Mouse (Mus musculus) hindbrain, embryonic 14.5 days (tissue): ENCODE measurements around the gene Prrt1. TPM values are rescaled to one million over a fixed set of nuclear protein-coding genes. Genes with fewer than 3 reads are reported as not detected.

Experiments used
- ATAC-seq: fragments of 200-750 bp; cut with Nextera tagmentation; 2 replicates; pipeline ENCODE4 v1.8.0; 2017; ENCODE audit warnings: moderate number of reproducible peaks, mild to moderate bottlenecking, moderate TSS enrichment, moderate library complexity; ENCODE audit not compliant: low FRiP score
- DNase-seq: peaks from one replicate; pipeline ENCODE4 v3.0.0-alpha.2; 2015; ENCODE audit warnings: low spot score
- H3K27ac ChIP-seq: fragments of 300-500 bp; sonication (generic); 2 replicates; pipeline ENCODE4 v1.5.1; 2014; ENCODE audit warnings: mild to moderate bottlenecking, moderate library complexity
- H3K27me3 ChIP-seq: fragments of 300-500 bp; sonication (generic); 2 replicates; pipeline ENCODE4 v1.6.1; 2014; ENCODE audit warnings: mild to moderate bottlenecking, low read length, mixed read lengths; ENCODE audit not compliant: control insufficient read depth, insufficient read depth
- H3K36me3 ChIP-seq: fragments of 300-500 bp; sonication (generic); replicated peaks from 2 replicates; pipeline ENCODE4 v1.6.1; 2014; ENCODE audit not compliant: control insufficient read depth, insufficient read depth
- H3K4me1 ChIP-seq: fragments of 300-500 bp; sonication (generic); replicated peaks from 2 replicates; pipeline ENCODE4 v1.6.1; 2014; ENCODE audit warnings: antibody characterized with exemption, low read length, mixed read lengths; ENCODE audit not compliant: control insufficient read depth, insufficient read depth
- H3K4me2 ChIP-seq: fragments of 300-500 bp; sonication (generic); replicated peaks from 2 replicates; pipeline ENCODE4 v1.6.1; 2014; ENCODE audit warnings: mild to moderate bottlenecking, moderate library complexity
- H3K4me3 ChIP-seq: fragments of 300-500 bp; sonication (generic); replicated peaks from 2 replicates; pipeline ENCODE4 v1.5.1; 2014; ENCODE audit warnings: mild to moderate bottlenecking, low read length
- H3K9ac ChIP-seq: fragments of 300-500 bp; sonication (generic); 2 replicates; pipeline ENCODE4 v1.6.1; 2014
- H3K9me3 ChIP-seq: fragments of 300-500 bp; sonication (generic); 2 replicates; pipeline ENCODE4 v1.6.1; 2016; ENCODE audit warnings: low read length; ENCODE audit not compliant: control insufficient read depth
- WGBS: fragments of 180-500 bp; shearing (Covaris S2); extraction: QIAGEN DNeasy Blood & Tissue Kit; methylation state at CpG from one replicate; pipeline ENCODE4 v1.1.7; 2014; 5-methylcytosine and 5-hydroxymethylcytosine counted together
- polyA plus RNA-seq: library from polyadenylated mRNA; unstranded; fragments of >200 nt; fragmentation: Nextera tagmentation; extraction: Ambion mirVana; gene quantifications from 2 replicates; pipeline ENCODE4 v1.2.1, GENCODE M21; 2014

The Prrt1 gene
- polyA plus RNA-seq, 1 experiment from 2014 or later: 7.3 TPM

DNA sequence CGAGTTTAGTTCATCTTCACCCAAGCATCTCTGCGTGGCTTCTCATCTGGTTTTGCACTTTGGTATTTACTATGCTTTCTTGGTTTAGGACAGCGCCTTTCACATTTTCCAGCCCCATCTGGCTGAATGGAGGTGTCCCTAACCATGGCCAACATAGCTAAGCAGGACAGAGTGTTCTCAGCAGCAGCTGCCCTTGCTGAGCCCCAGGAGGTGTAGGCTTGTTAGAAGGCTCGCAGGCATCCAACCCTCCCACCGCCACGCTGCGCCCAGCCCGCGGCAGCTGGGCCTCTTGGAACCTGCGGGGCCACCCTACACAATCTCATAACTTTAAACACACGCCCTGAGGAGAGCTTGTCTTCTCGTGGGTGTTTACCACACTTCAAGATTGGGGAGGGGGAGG, 47.3 kb downstream of the Prrt1 start:
- ATAC-seq (no peak), DNase-seq (no peak)
- Histone ChIP-seq H3K4me1 (peaks cover 8% of the 10 kb centered on the region), H3K27me3 (peaks cover 25% of the 10 kb centered on the region), H3K4me3 (no peak overlapping the region), H3K4me2 (no peak overlapping the region), H3K9ac (no peak overlapping the region), H3K9me3 (no peaks in the 10 kb centered on the region), H3K36me3 (no peaks in the 10 kb centered on the region), H3K27ac (no peak overlapping the region)
- WGBS: 83% methylated on average over 12 of the region's 12 CpGs

DNA sequence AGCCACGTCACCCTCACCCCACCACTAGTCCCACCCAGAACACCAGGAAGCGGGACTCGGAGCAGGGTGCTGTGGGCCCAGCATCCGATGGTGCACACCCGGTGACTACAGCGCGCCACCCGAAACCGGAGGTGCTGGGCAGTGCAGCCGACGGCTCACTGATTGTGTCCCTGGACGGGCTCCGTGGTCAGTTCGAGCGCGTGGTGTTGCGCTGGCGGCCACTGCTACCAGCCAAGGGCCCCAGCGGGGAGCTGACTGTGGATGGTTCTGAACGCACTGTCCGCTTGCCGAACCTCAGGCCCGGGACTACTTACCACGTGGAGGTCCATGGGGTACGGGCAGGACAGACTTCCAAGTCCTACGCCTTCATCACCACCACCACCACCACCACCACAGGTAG, 50.9 kb downstream of the Prrt1 start:
- no peaks in the 10 kb centered on the region for H3K36me3 ChIP-seq
- no peak overlapping the region for H3K27ac ChIP-seq
- no peak for ATAC-seq
- no peak overlapping the region for H3K9ac ChIP-seq
- no peaks in the 10 kb centered on the region for H3K9me3 ChIP-seq
- H3K4me2 ChIP-seq: no peak overlapping the region
- 85% methylated on average over 26 of the region's 26 CpGs for WGBS
- no peak for DNase-seq
- no peaks in the 10 kb centered on the region for H3K4me1 ChIP-seq
- no peak overlapping the region for H3K4me3 ChIP-seq
- H3K27me3 ChIP-seq: no peaks in the 10 kb centered on the region; the same call in 1 of the 2 replicates

- WGBS: 85% methylated on average over 4 of the region's 4 CpGs
- Histone ChIP-seq H3K4me1 (no peaks in the 10 kb centered on the region), H3K9me3 (no peaks in the 10 kb centered on the region), H3K36me3 (no peaks in the 10 kb centered on the region), H3K27me3 (no peaks in the 10 kb centered on the region; the same call in 1 of the 2 replicates), H3K9ac (no peak overlapping the region), H3K4me3 (no peak overlapping the region), H3K27ac (no peak overlapping the region), H3K4me2 (no peak overlapping the region)
- no peak for ATAC-seq
- no peak for DNase-seq
Observed at GRCm38 (mm10) chr17:34680621-34681020, 51.3 kb downstream of the Prrt1 start.

- WGBS: 85% methylated on average over 17 of the region's 17 CpGs
- H3K27ac ChIP-seq: no peak overlapping the region
- ATAC-seq (no peak), DNase-seq (no peak)
- no peaks in the 10 kb centered on the region; the same call in 1 of the 2 replicates for H3K27me3 ChIP-seq
- H3K4me1 ChIP-seq: no peaks in the 10 kb centered on the region
- H3K4me3 ChIP-seq: no peak overlapping the region
- no peaks in the 10 kb centered on the region for H3K9me3 ChIP-seq
- no peak overlapping the region for H3K9ac ChIP-seq
- H3K36me3 ChIP-seq: no peaks in the 10 kb centered on the region
- H3K4me2 ChIP-seq: no peak overlapping the region
Observed at GRCm38 (mm10) chr17:34681132-34681571, 51.8 kb downstream of the Prrt1 start.

- Histone ChIP-seq H3K9ac (no peak overlapping the region), H3K27me3 (no peaks in the 10 kb centered on the region; the same call in 1 of the 2 replicates), H3K36me3 (no peaks in the 10 kb centered on the region), H3K4me2 (no peak overlapping the region), H3K27ac (no peak overlapping the region), H3K4me1 (no peaks in the 10 kb centered on the region), H3K9me3 (no peaks in the 10 kb centered on the region), H3K4me3 (no peak overlapping the region)
- 72% methylated on average over 11 of the region's 11 CpGs for WGBS
- ATAC-seq: no peak
- no peak for DNase-seq
Observed at GRCm38 (mm10) chr17:34681881-34682536, 52.7 kb downstream of the Prrt1 start.

Other genes with a start within 250 kb of the Prrt1 start
- gene BC051142, start 230.7 kb upstream of the Prrt1 start, polyA plus RNA-seq: 4.2 and 5.6 TPM in 2 replicates
- gene Btnl4, start 152.2 kb upstream of the Prrt1 start, polyA plus RNA-seq: not detected in 2 replicates
- gene Btnl6, start 112.2 kb upstream of the Prrt1 start, polyA plus RNA-seq: not detected in 2 replicates
- gene Notch4, start 65.3 kb upstream of the Prrt1 start, polyA plus RNA-seq: 11.1 and 12.1 TPM in 2 replicates
- 4.2 and 4.7 TPM in 2 replicates for gene Gpsm3, start 39.7 kb upstream of the Prrt1 start, polyA plus RNA-seq
- 7.1 and 10.5 TPM in 2 replicates for gene Pbx2, start 38.3 kb upstream of the Prrt1 start, polyA plus RNA-seq
- 1.1 and 1.4 TPM in 2 replicates for gene Ager, start 31.7 kb upstream of the Prrt1 start, polyA plus RNA-seq
- 196 and 211 TPM in 2 replicates for gene Rnf5, start 25.8 kb upstream of the Prrt1 start, polyA plus RNA-seq
- 123 and 126 TPM in 2 replicates for gene Agpat1, start 25.3 kb upstream of the Prrt1 start, polyA plus RNA-seq
- 8.8 and 11.4 TPM in 2 replicates for gene Egfl8, start 13.6 kb upstream of the Prrt1 start, polyA plus RNA-seq
- 22.2 and 25.4 TPM in 2 replicates for gene Ppt2, start 1.0 kb upstream of the Prrt1 start, polyA plus RNA-seq
- 11.7 and 12.9 TPM in 2 replicates for gene Fkbpl, start 15.2 kb downstream of the Prrt1 start, polyA plus RNA-seq
- 84.7 and 87.6 TPM in 2 replicates for gene Atf6b, start 17.6 kb downstream of the Prrt1 start, polyA plus RNA-seq
- 0.24 and 0.43 TPM in 2 replicates for gene Tnxb, start 41.0 kb downstream of the Prrt1 start, polyA plus RNA-seq
- gene C4b, start 114.3 kb downstream of the Prrt1 start, polyA plus RNA-seq: 0.22 TPM in 1 of 2 replicates, not detected in the other
- gene Cyp21a1, start 175.0 kb downstream of the Prrt1 start, polyA plus RNA-seq: not detected in 2 replicates
- gene Stk19, start 207.4 kb downstream of the Prrt1 start, polyA plus RNA-seq: 25.9 and 28.8 TPM in 2 replicates
- gene Dxo, start 207.5 kb downstream of the Prrt1 start, polyA plus RNA-seq: 54.4 and 61.9 TPM in 2 replicates
- 49.6 and 51.2 TPM in 2 replicates for gene Skiv2l, start 220.7 kb downstream of the Prrt1 start, polyA plus RNA-seq
- 73.7 and 74.0 TPM in 2 replicates for gene Nelfe, start 220.9 kb downstream of the Prrt1 start, polyA plus RNA-seq
- 2.2 and 2.3 TPM in 2 replicates for gene Cfb, start 233.0 kb downstream of the Prrt1 start, polyA plus RNA-seq
- 3.0 and 3.3 TPM in 2 replicates for gene Zbtb12, start 249.9 kb downstream of the Prrt1 start, polyA plus RNA-seq